Mouse (Mus musculus) olfactory bulb, adult 2 months (tissue): ENCODE data around the gene Ankrd53.

Experiments used
- CTCF ChIP-seq: fragments of 200-500 bp; IDR thresholded peaks from 2 replicates; pipeline ENCODE4 v1.5.1; 2012; ENCODE audit warnings: low read depth, mild to moderate bottlenecking, low read length, moderate library complexity; ENCODE audit not compliant: insufficient read depth
- POLR2A ChIP-seq: fragments of 200-500 bp; IDR thresholded peaks from 2 replicates; pipeline ENCODE4 v1.6.1; 2012; ENCODE audit warnings: mild to moderate bottlenecking, low read depth, low read length, moderate library complexity; ENCODE audit not compliant: insufficient read depth

GRCm38 (mm10) chr6:83815801-83816200, 53.4 kb downstream of the Ankrd53 start:
- TF ChIP-seq CTCF (no peak), POLR2A (no peak)
